11 mouse cellular contexts compared by ENCODE assay signal in the genomic region with DNA sequence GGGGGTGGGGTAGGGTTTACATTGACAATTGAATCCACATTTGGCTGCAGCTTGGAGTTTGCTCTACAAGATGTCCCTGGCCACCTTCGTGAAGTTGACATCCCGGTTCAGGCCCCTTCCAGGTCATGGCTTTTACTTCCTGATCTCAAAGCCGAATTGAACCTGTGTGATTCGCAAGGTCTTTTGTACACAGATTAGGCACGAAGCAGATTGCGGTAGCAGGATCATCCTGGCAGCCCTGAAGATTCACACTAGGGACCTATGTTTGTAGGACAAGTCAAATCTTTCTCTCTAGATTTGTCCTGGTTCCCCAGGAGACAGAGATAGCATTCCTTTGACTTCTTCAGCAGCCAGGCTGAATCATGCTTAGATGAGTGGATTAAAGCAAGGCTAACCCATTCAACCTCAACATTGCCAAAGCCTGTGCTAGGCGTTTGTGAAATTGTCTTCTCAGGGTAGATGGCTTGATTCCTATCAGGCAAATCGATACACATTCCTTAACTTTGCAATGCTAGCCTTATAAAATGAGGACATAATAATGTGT.
A peak's percentile ranks its signal among the peaks of the same experiment; 100 is the strongest.
DNase-seq lines count a peak whose midpoint lies in the region; ATAC-seq and TF ChIP-seq lines count a peak whose summit lies in the region.
"Had no signal": no experiment of that assay in that cellular context is flagged by ENCODE, and none has a peak within 500 bp of the region (broad histone marks: within the 10 kb centered on the region; RNA-seq: fewer than 3 reads in every experiment).

No protein-coding gene starts in this region.

- H3K9ac ChIP-seq in lung, embryonic 16.5 days (ENCODE audit: low read length), result peak overlapping the region; percentile 65; the same call in 1 of the 2 replicates
- H3K9ac ChIP-seq in lung, postnatal 0 days (replicated peaks; ENCODE audit: low read depth), result no peak overlapping the region
- H3K9ac ChIP-seq in limb, embryonic 12.5 days (replicated peaks), result no peak overlapping the region

- H3K36me3 ChIP-seq in lung, embryonic 16.5 days (ENCODE audit: control insufficient read depth, insufficient read depth, low read length), result no peaks in the 10 kb centered on the region
- no peaks in the 10 kb centered on the region for H3K36me3 ChIP-seq in lung, postnatal 0 days (ENCODE audit: insufficient read depth, low read length)
- H3K36me3 ChIP-seq in limb, embryonic 12.5 days, result no peaks in the 10 kb centered on the region
- H3K36me3 ChIP-seq: G1E had no signal

- H3K9me3 ChIP-seq in lung, embryonic 16.5 days (ENCODE audit: control insufficient read depth, low read length), result no peaks in the 10 kb centered on the region
- H3K9me3 ChIP-seq in lung, postnatal 0 days (ENCODE audit: low read length), result no peaks in the 10 kb centered on the region
- H3K9me3 ChIP-seq in limb, embryonic 12.5 days, result no peaks in the 10 kb centered on the region
- H3K9me3 ChIP-seq: G1E had no signal

- H3K27me3 ChIP-seq in lung, embryonic 16.5 days (ENCODE audit: control insufficient read depth, insufficient read depth, low read depth, low read length), result no peaks in the 10 kb centered on the region
- no peaks in the 10 kb centered on the region for H3K27me3 ChIP-seq in lung, postnatal 0 days (replicated peaks; ENCODE audit: insufficient read depth, low read length)
- peaks cover 3% of the 10 kb centered on the region; the same call in 1 of the 2 replicates for H3K27me3 ChIP-seq in limb, embryonic 12.5 days

- no peak overlapping the region for H3K4me3 ChIP-seq in lung, embryonic 16.5 days (ENCODE audit: low read length)
- no peak overlapping the region for H3K4me3 ChIP-seq in lung, postnatal 0 days (ENCODE audit: low read depth, low read length)
- no peak overlapping the region for H3K4me3 ChIP-seq in limb, embryonic 12.5 days (replicated peaks)

- 44% methylated on average over 8 of the region's 8 CpGs for WGBS in lung, embryonic 16.5 days
- WGBS in lung, postnatal 0 days, result 52% methylated on average over 8 of the region's 8 CpGs
- 42% methylated on average over 8 of the region's 8 CpGs for WGBS in limb, embryonic 12.5 days

- ATAC-seq in lung, embryonic 16.5 days (ENCODE audit: low read depth), result no peak
- no peak for ATAC-seq in lung, postnatal 0 days
- ATAC-seq in limb, embryonic 12.5 days (ENCODE audit: insufficient number of reproducible peaks, insufficient read depth, low FRiP score, low TSS enrichment, low read depth), result no peak

- TF ChIP-seq CTCF in lung, postnatal 0 days (IDR thresholded peaks at IDR 0.05), result no peak

- no peak overlapping the region for H3K27ac ChIP-seq in lung, embryonic 16.5 days (ENCODE audit: low read length)
- H3K27ac ChIP-seq in lung, postnatal 0 days (ENCODE audit: low read length), result no peak overlapping the region
- H3K27ac ChIP-seq in limb, embryonic 12.5 days, result no peak overlapping the region

- H3K4me1 ChIP-seq in lung, embryonic 16.5 days (replicated peaks; ENCODE audit: control insufficient read depth, insufficient read depth, low read length), result peaks cover 34% of the 10 kb centered on the region
- peaks cover 19% of the 10 kb centered on the region; the same call in 1 of the 2 replicates for H3K4me1 ChIP-seq in lung, postnatal 0 days (ENCODE audit: insufficient read depth, low read depth, low read length)
- peaks cover 36% of the 10 kb centered on the region for H3K4me1 ChIP-seq in limb, embryonic 12.5 days (replicated peaks)

- no peak overlapping the region for H3K4me2 ChIP-seq in lung, embryonic 16.5 days (ENCODE audit: low read depth, low read length)
- H3K4me2 ChIP-seq in lung, postnatal 0 days (replicated peaks; ENCODE audit: low read depth, low read length), result no peak overlapping the region
- H3K4me2 ChIP-seq in limb, embryonic 12.5 days, result peak overlapping the region; percentile 73; the same call in 1 of the 2 replicates

- TF ChIP-seq EP300 in lung, postnatal 0 days (IDR thresholded peaks at IDR 0.05), result no peak

- DNase-seq in adrenal gland, adult 2 months, result peak; percentile 34
- no peak for DNase-seq in adrenal gland, adult 18-20 months (ENCODE audit: low spot score in 2 of 2)
- no peak for DNase-seq in lung, postnatal 0 days (ENCODE audit: low spot score)
- no peak for DNase-seq in urinary bladder, postnatal 10 days (ENCODE audit: low spot score)
- no peak for DNase-seq in gastrocnemius, adult 8-10 months (ENCODE audit: low spot score in 2 of 2)
- no peak for DNase-seq in right cerebral cortex, adult 18-20 months
- DNase-seq: cerebellum, adult 8-10 months; kidney, adult 18-20 months had no signal
